Mouse (Mus musculus) spleen, postnatal 4 days (tissue): ENCODE results near the gene Castor2.

Experiments
- DNase-seq, 2 experiments: peaks; one replicate each; pipeline ENCODE4 v3.0.0; 2022; ENCODE audit warnings: low spot score in 2 of 2

Castor2 gene

GRCm38 (mm10) chr5:134102720-134103119 lies 3.2 kb downstream of the Castor2 start:
- DNase-seq: no peak

GRCm38 (mm10) chr5:134105829-134106228 lies 6.3 kb downstream of the Castor2 start:
- DNase-seq: no peak

- no peak for DNase-seq
These were observed 15.5 kb downstream of the Castor2 start for GRCm38 (mm10) chr5:134114981-134115380.

- no peak for DNase-seq
These were observed 16.2 kb downstream of the Castor2 start for GRCm38 (mm10) chr5:134115639-134116259.

- DNase-seq: no peak
These were observed 19.4 kb downstream of the Castor2 start for GRCm38 (mm10) chr5:134118798-134119407.

GRCm38 (mm10) chr5:134119481-134120120 lies 20.1 kb downstream of the Castor2 start:
- no peak for DNase-seq

- DNase-seq: no peak
These were observed 20.6 kb downstream of the Castor2 start for GRCm38 (mm10) chr5:134120135-134120534.

- no peak for DNase-seq
These were observed 21.8 kb downstream of the Castor2 start for GRCm38 (mm10) chr5:134121138-134121892.

- DNase-seq: no peak
These were observed 22.4 kb downstream of the Castor2 start for GRCm38 (mm10) chr5:134121893-134122259.

- DNase-seq: no peak
These were observed 24.3 kb downstream of the Castor2 start for GRCm38 (mm10) chr5:134123846-134124245.

GRCm38 (mm10) chr5:134126232-134126631 lies 26.7 kb downstream of the Castor2 start:
- no peak for DNase-seq

- no peak for DNase-seq
These were observed 32.1 kb downstream of the Castor2 start for GRCm38 (mm10) chr5:134131586-134131985.

GRCm38 (mm10) chr5:134136022-134136421 lies 36.5 kb downstream of the Castor2 start:
- no peak for DNase-seq

- no peak for DNase-seq
These were observed 38.4 kb downstream of the Castor2 start for GRCm38 (mm10) chr5:134137933-134138332.

GRCm38 (mm10) chr5:134139429-134139828 lies 39.9 kb downstream of the Castor2 start:
- no peak for DNase-seq

- DNase-seq: no peak
These were observed 41.7 kb downstream of the Castor2 start for GRCm38 (mm10) chr5:134141236-134141635.

GRCm38 (mm10) chr5:134142381-134142780 lies 42.9 kb downstream of the Castor2 start:
- DNase-seq: no peak

- no peak for DNase-seq
These were observed 45.5 kb downstream of the Castor2 start for GRCm38 (mm10) chr5:134144986-134145385.

- DNase-seq: no peak
These were observed 47.8 kb downstream of the Castor2 start for GRCm38 (mm10) chr5:134147194-134147753.

- DNase-seq: no peak
These were observed 48.6 kb downstream of the Castor2 start for GRCm38 (mm10) chr5:134148153-134148552.

GRCm38 (mm10) chr5:134151895-134152294 lies 52.4 kb downstream of the Castor2 start:
- no peak for DNase-seq

- DNase-seq: no peak
These were observed 56.5 kb downstream of the Castor2 start for GRCm38 (mm10) chr5:134155916-134156466.
